ENCODE assay signal across 24 mouse cellular contexts in the genomic region with DNA sequence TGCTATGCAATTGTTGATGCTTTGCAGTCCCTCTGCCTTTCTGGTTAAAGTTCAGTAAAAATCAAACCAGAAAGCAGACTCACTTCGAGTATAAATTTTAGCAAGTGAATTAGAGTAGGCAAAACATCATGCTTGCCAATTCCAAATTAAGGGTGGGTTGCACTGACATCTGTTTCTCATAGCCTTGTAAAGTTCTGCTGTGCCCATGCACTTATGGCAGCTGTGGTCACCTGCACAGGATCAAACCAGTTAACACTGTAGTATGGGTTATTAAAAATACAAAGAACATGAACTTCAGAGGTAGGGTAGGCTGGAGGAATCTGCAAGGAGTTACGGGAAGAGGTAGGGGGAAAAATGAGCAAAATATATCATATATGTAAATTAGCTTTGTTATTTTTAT. TPM values are rescaled to one million over a fixed set of nuclear protein-coding genes. Genes with fewer than 3 reads are reported as not detected.
"Had no signal": no experiment of that assay in that cellular context is flagged by ENCODE, and none has a peak within 500 bp of the region (broad histone marks: within the 10 kb centered on the region; RNA-seq: fewer than 3 reads in every experiment).

No protein-coding gene starts in this region.

- H3K27ac ChIP-seq: kidney, embryonic 15.5 days; liver, embryonic 12.5 days; liver, embryonic 15.5 days; lung, embryonic 15.5 days; midbrain, embryonic 10.5 days had no signal

- H3K4me3 ChIP-seq: kidney, embryonic 15.5 days; liver, embryonic 12.5 days; liver, embryonic 15.5 days; lung, embryonic 15.5 days; megakaryocyte, embryonic 14.5 days; midbrain, embryonic 10.5 days had no signal

- H3K9me3 ChIP-seq: kidney, embryonic 15.5 days; liver, embryonic 12.5 days; liver, embryonic 15.5 days; lung, embryonic 15.5 days; midbrain, embryonic 10.5 days had no signal

- H3K4me2 ChIP-seq: kidney, embryonic 15.5 days; liver, embryonic 12.5 days; liver, embryonic 15.5 days; lung, embryonic 15.5 days had no signal

- H3K4me1 ChIP-seq: kidney, embryonic 15.5 days; liver, embryonic 12.5 days; liver, embryonic 15.5 days; megakaryocyte, embryonic 14.5 days had no signal

- H3K36me3 ChIP-seq: kidney, embryonic 15.5 days; liver, embryonic 12.5 days; liver, embryonic 15.5 days; lung, embryonic 15.5 days; midbrain, embryonic 10.5 days had no signal

- ATAC-seq: liver, embryonic 12.5 days had no signal

- H3K27me3 ChIP-seq: kidney, embryonic 15.5 days; liver, embryonic 12.5 days; liver, embryonic 15.5 days; lung, embryonic 15.5 days; megakaryocyte, embryonic 14.5 days had no signal

- DNase-seq: kidney, adult 11 months; kidney, adult 8-10 months; kidney, postnatal 14 days; kidney, postnatal 4 days; liver; lung, adult 18-20 months; lung, postnatal 10 days; lung, postnatal 36 days; thymus, adult 2 months; thymus, postnatal 25 days had no signal

- H3K9ac ChIP-seq: kidney, embryonic 15.5 days; liver, embryonic 12.5 days; liver, embryonic 15.5 days; lung, embryonic 15.5 days had no signal

RNA-seq across cellular contexts. Expression of a gene that starts 46.3 kb away (rescaled TPM):
- polyA plus RNA-seq: kidney, embryonic 15.5 days; liver, embryonic 12.5 days; liver, embryonic 15.5 days; lung, embryonic 15.5 days; midbrain, embryonic 10.5 days; midbrain, embryonic 14.5 days; midbrain, postnatal 0 days; neural tube, embryonic 11.5 days; neural tube, embryonic 14.5 days; small intestine, adult 2 months; spleen, adult 2 months; stomach, embryonic 16.5 days; testis, adult 2 months; thymus, adult 2 months had no signal
